Mouse (Mus musculus) heart, adult 9 months (tissue): ENCODE results near the gene Fancm.
A peak's percentile ranks its signal among the peaks of the same experiment; 100 is the strongest.
"Not testable (repeated sequence)": the region's sequence is repeated elsewhere in the genome, so short reads cannot be mapped to it uniquely, and the experiment has no call there.

ENCODE experiments used
- DNase-seq, 2 experiments: peaks; one replicate each; pipeline ENCODE4 v3.0.0; 2022; ENCODE audit warnings: low spot score in 2 of 2

The Fancm gene

GRCm38 (mm10) chr12:65118968-65119367 is 43.6 kb downstream of the Fancm start:
- no peak for DNase-seq

GRCm38 (mm10) chr12:65119451-65119850 is 44.0 kb downstream of the Fancm start:
- DNase-seq = no peak

GRCm38 (mm10) chr12:65136121-65136520 is 60.7 kb downstream of the Fancm start:
- DNase-seq = not testable (repeated sequence)

GRCm38 (mm10) chr12:65172021-65172951 is 96.9 kb downstream of the Fancm start, which contains the start of gene Mis18bp1:
Gene Mis18bp1 (minus strand): TSS chr12:65172604.
- DNase-seq = peak; percentile 95 to 96

- peak in 1 of 2 experiments; percentile 50 for DNase-seq
Measured at GRCm38 (mm10) chr12:65172959-65173358, 97.6 kb downstream of the Fancm start.

GRCm38 (mm10) chr12:65173736-65174135 is 98.3 kb downstream of the Fancm start:
- DNase-seq = no peak
